Mouse (Mus musculus): ENCODE results near the gene Fkbp10. TPM values are rescaled to one million over a fixed set of nuclear protein-coding genes. Genes with fewer than 3 reads are reported as not detected.
A peak's percentile ranks its signal among the peaks of the same experiment; 100 is the strongest.

Gene Fkbp10
- polyA plus RNA-seq, 1 experiment from 2014 or later: 20.1 TPM

GRCm38 (mm10) chr11:100465229-100465792, 49.8 kb downstream of the Fkbp10 start:
- Histone ChIP-seq H3K27me3 (ENCODE audit: control insufficient read depth, insufficient read depth, low read length) (no peaks in the 10 kb centered on the region), H3K36me3 (ENCODE audit: control insufficient read depth, insufficient read depth, low read length) (peaks cover 32% of the 10 kb centered on the region), H3K4me1 (ENCODE audit: control insufficient read depth, insufficient read depth, low read length) (peaks cover 11% of the 10 kb centered on the region), H3K4me3 (replicated peaks; ENCODE audit: low read depth, low read length) (no peak overlapping the region), H3K9me3 (ENCODE audit: control insufficient read depth, low read length) (no peaks in the 10 kb centered on the region), H3K9ac (replicated peaks; ENCODE audit: low read length) (no peak overlapping the region), H3K27ac (replicated peaks; ENCODE audit: low read depth, low read length) (no peak overlapping the region), H3K4me2 (ENCODE audit: low read length) (no peak overlapping the region)
- DNase-seq (no peak), ATAC-seq (ENCODE audit: low FRiP score, low TSS enrichment) (no peak)
- 96% methylated on average over 1 of the region's 1 CpGs for WGBS

GRCm38 (mm10) chr11:100465833-100466232, 50.3 kb downstream of the Fkbp10 start:
- Histone ChIP-seq H3K4me3 (replicated peaks; ENCODE audit: low read depth, low read length) (no peak overlapping the region), H3K9me3 (ENCODE audit: control insufficient read depth, low read length) (no peaks in the 10 kb centered on the region), H3K27ac (replicated peaks; ENCODE audit: low read depth, low read length) (no peak overlapping the region), H3K9ac (replicated peaks; ENCODE audit: low read length) (no peak overlapping the region), H3K4me1 (ENCODE audit: control insufficient read depth, insufficient read depth, low read length) (peaks cover 16% of the 10 kb centered on the region), H3K36me3 (ENCODE audit: control insufficient read depth, insufficient read depth, low read length) (peaks cover 28% of the 10 kb centered on the region), H3K27me3 (ENCODE audit: control insufficient read depth, insufficient read depth, low read length) (no peaks in the 10 kb centered on the region), H3K4me2 (ENCODE audit: low read length) (no peak overlapping the region)
- no peak for ATAC-seq (ENCODE audit: low FRiP score, low TSS enrichment)
- 97% methylated on average over 1 of the region's 1 CpGs for WGBS
- DNase-seq: no peak

GRCm38 (mm10) chr11:100471352-100472196, 56.1 kb downstream of the Fkbp10 start:
- Histone ChIP-seq H3K36me3 (ENCODE audit: control insufficient read depth, insufficient read depth, low read length) (peaks cover 15% of the 10 kb centered on the region), H3K27ac (replicated peaks; ENCODE audit: low read depth, low read length) (peak overlapping the region; percentile 89), H3K4me2 (ENCODE audit: low read length) (peak overlapping the region; percentile 71), H3K4me1 (ENCODE audit: control insufficient read depth, insufficient read depth, low read length) (peaks cover 20% of the 10 kb centered on the region), H3K27me3 (ENCODE audit: control insufficient read depth, insufficient read depth, low read length) (no peaks in the 10 kb centered on the region), H3K9ac (replicated peaks; ENCODE audit: low read length) (peak overlapping the region; percentile 92), H3K9me3 (ENCODE audit: control insufficient read depth, low read length) (no peaks in the 10 kb centered on the region), H3K4me3 (replicated peaks; ENCODE audit: low read depth, low read length) (peak overlapping the region; percentile 96)
- ATAC-seq (ENCODE audit: low FRiP score, low TSS enrichment) (no peak), DNase-seq (peak; percentile 54)
- 3% methylated on average over 30 of the region's 30 CpGs for WGBS

- under 1% methylated on average over 83 of the region's 83 CpGs for WGBS
- Histone ChIP-seq H3K4me1 (ENCODE audit: control insufficient read depth, insufficient read depth, low read length) (peaks cover 20% of the 10 kb centered on the region), H3K4me2 (ENCODE audit: low read length) (peak within 1 kb of the TSS; percentile 71), H3K27me3 (ENCODE audit: control insufficient read depth, insufficient read depth, low read length) (no peaks in the 10 kb centered on the region), H3K27ac (replicated peaks; ENCODE audit: low read depth, low read length) (peak within 1 kb of the TSS; percentile 89), H3K36me3 (ENCODE audit: control insufficient read depth, insufficient read depth, low read length) (peaks cover 23% of the 10 kb centered on the region), H3K4me3 (replicated peaks; ENCODE audit: low read depth, low read length) (peak within 1 kb of the TSS; percentile 96), H3K9ac (replicated peaks; ENCODE audit: low read length) (peak within 1 kb of the TSS; percentile 92), H3K9me3 (ENCODE audit: control insufficient read depth, low read length) (no peaks in the 10 kb centered on the region)
- DNase-seq (peak; percentile 97), ATAC-seq (ENCODE audit: low FRiP score, low TSS enrichment) (peak; percentile 94)
These were observed 56.9 kb downstream of the Fkbp10 start, which contains the start of gene Klhl11 for GRCm38 (mm10) chr11:100472197-100472934. Klhl11 (minus strand) TSS chr11:100472741.

- ATAC-seq (ENCODE audit: low FRiP score, low TSS enrichment): peak; percentile 36; the same call in 1 of the 2 replicates
- DNase-seq: no peak
- peaks cover 26% of the 10 kb centered on the region for H3K36me3 ChIP-seq (ENCODE audit: control insufficient read depth, insufficient read depth, low read length)
- no peaks in the 10 kb centered on the region for H3K27me3 ChIP-seq (ENCODE audit: control insufficient read depth, insufficient read depth, low read length)
- no peak overlapping the region for H3K9ac ChIP-seq (replicated peaks; ENCODE audit: low read length)
- H3K4me1 ChIP-seq (ENCODE audit: control insufficient read depth, insufficient read depth, low read length): peaks cover 20% of the 10 kb centered on the region
- no peak overlapping the region for H3K27ac ChIP-seq (replicated peaks; ENCODE audit: low read depth, low read length)
- peak overlapping the region; percentile 96; the same call in 1 of the 2 replicates for H3K4me3 ChIP-seq (replicated peaks; ENCODE audit: low read depth, low read length)
- no peak overlapping the region for H3K4me2 ChIP-seq (ENCODE audit: low read length)
- 32% methylated on average over 5 of the region's 5 CpGs for WGBS
- no peaks in the 10 kb centered on the region for H3K9me3 ChIP-seq (ENCODE audit: control insufficient read depth, low read length)
These were observed 57.4 kb downstream of the Fkbp10 start for GRCm38 (mm10) chr11:100472935-100473295.

Small RNA genes lying within 50 kb of the gene (microRNA-seq; reads per million reads assigned to microRNA genes)
- gene Gm27374: not detected

Other genes with a start within 250 kb of the Fkbp10 start
- gene Krt9, start 222.5 kb upstream of the Fkbp10 start, polyA plus RNA-seq (2014; fragmentation: Nextera tagmentation; extraction: Ambion mirVana): not detected in 2 replicates
- not detected in 2 replicates for gene Krt14, start 208.1 kb upstream of the Fkbp10 start, polyA plus RNA-seq (2014; fragmentation: Nextera tagmentation; extraction: Ambion mirVana)
- not detected in 2 replicates for gene Krt16, start 166.8 kb upstream of the Fkbp10 start, polyA plus RNA-seq (2014; fragmentation: Nextera tagmentation; extraction: Ambion mirVana)
- gene Krt17, start 154.7 kb upstream of the Fkbp10 start, polyA plus RNA-seq (2014; fragmentation: Nextera tagmentation; extraction: Ambion mirVana): not detected in 2 replicates
- not detected in 2 replicates for gene Krt42, start 145.8 kb upstream of the Fkbp10 start, polyA plus RNA-seq (2014; fragmentation: Nextera tagmentation; extraction: Ambion mirVana)
- 1,318 and 1,476 TPM in 2 replicates for gene Eif1, start 95.8 kb upstream of the Fkbp10 start, polyA plus RNA-seq (2014; fragmentation: Nextera tagmentation; extraction: Ambion mirVana)
- 0.93 and 1.3 TPM in 2 replicates for gene Gast, start 81.3 kb upstream of the Fkbp10 start, polyA plus RNA-seq (2014; fragmentation: Nextera tagmentation; extraction: Ambion mirVana)
- 108 and 170 TPM in 2 replicates for gene Hap1, start 59.6 kb upstream of the Fkbp10 start, polyA plus RNA-seq (2014; fragmentation: Nextera tagmentation; extraction: Ambion mirVana)
- gene Jup, start 17.9 kb upstream of the Fkbp10 start, polyA plus RNA-seq (2014; fragmentation: Nextera tagmentation; extraction: Ambion mirVana): 70.0 and 75.2 TPM in 2 replicates
- 13.9 and 16.4 TPM in 2 replicates for gene P3h4, start 861 bp upstream of the Fkbp10 start, polyA plus RNA-seq (2014; fragmentation: Nextera tagmentation; extraction: Ambion mirVana)
- 84.9 and 100 TPM in 2 replicates for gene Nt5c3b, start 26.1 kb downstream of the Fkbp10 start, polyA plus RNA-seq (2014; fragmentation: Nextera tagmentation; extraction: Ambion mirVana)
- 0.55 and 0.82 TPM in 2 replicates for gene Klhl10, start 26.2 kb downstream of the Fkbp10 start, polyA plus RNA-seq (2014; fragmentation: Nextera tagmentation; extraction: Ambion mirVana)
- 17.6 and 18.8 TPM in 2 replicates for gene Klhl11, start 57.0 kb downstream of the Fkbp10 start, polyA plus RNA-seq (2014; fragmentation: Nextera tagmentation; extraction: Ambion mirVana)
- gene Acly, start 112.3 kb downstream of the Fkbp10 start, polyA plus RNA-seq (2014; fragmentation: Nextera tagmentation; extraction: Ambion mirVana): 161 and 219 TPM in 2 replicates
- 1.9 and 2.5 TPM in 2 replicates for gene Ttc25, start 129.9 kb downstream of the Fkbp10 start, polyA plus RNA-seq (2014; fragmentation: Nextera tagmentation; extraction: Ambion mirVana)
- 24.8 and 28.7 TPM in 2 replicates for gene Cnp, start 159.2 kb downstream of the Fkbp10 start, polyA plus RNA-seq (2014; fragmentation: Nextera tagmentation; extraction: Ambion mirVana)
- gene Nkiras2, start 203.5 kb downstream of the Fkbp10 start, polyA plus RNA-seq (2014; fragmentation: Nextera tagmentation; extraction: Ambion mirVana): 125 and 129 TPM in 2 replicates
- gene Dnajc7, start 204.5 kb downstream of the Fkbp10 start, polyA plus RNA-seq (2014; fragmentation: Nextera tagmentation; extraction: Ambion mirVana): 93.7 and 108 TPM in 2 replicates